Mouse (Mus musculus): ENCODE results near the gene Ndufb2. TPM values are rescaled to one million over a fixed set of nuclear protein-coding genes. Genes with fewer than 3 reads are reported as not detected.

Ndufb2 gene
- polyA plus RNA-seq, 1 experiment from 2014 or later, result 331 TPM

- H3K27ac ChIP-seq (ENCODE audit: low read length), result no peak overlapping the region
- H3K9me3 ChIP-seq (ENCODE audit: low read length), result no peaks in the 10 kb centered on the region
- H3K4me2 ChIP-seq (replicated peaks; ENCODE audit: low read depth, low read length), result peak overlapping the region; percentile 79
- no peak for ATAC-seq (ENCODE audit: low FRiP score, low TSS enrichment)
- H3K36me3 ChIP-seq (ENCODE audit: insufficient read depth, low read length), result peaks cover 5% of the 10 kb centered on the region; the same call in 1 of the 2 replicates
- no peaks in the 10 kb centered on the region for H3K27me3 ChIP-seq (ENCODE audit: insufficient read depth, low read length)
- WGBS, result 71% methylated on average over 7 of the region's 7 CpGs
- H3K4me3 ChIP-seq (ENCODE audit: low read length), result peak overlapping the region; percentile 84
- H3K9ac ChIP-seq (replicated peaks; ENCODE audit: low read length), result peak overlapping the region; percentile 87
- H3K4me1 ChIP-seq (ENCODE audit: insufficient read depth, low read length), result peaks cover 10% of the 10 kb centered on the region
These were observed 17.4 kb upstream of the Ndufb2 start for GRCm38 (mm10) chr6:39574951-39575350.

GRCm38 (mm10) chr6:39579552-39579951, 12.8 kb upstream of the Ndufb2 start:
- no peak overlapping the region for H3K9ac ChIP-seq (replicated peaks; ENCODE audit: low read length)
- H3K27ac ChIP-seq (ENCODE audit: low read length), result no peak overlapping the region
- no peaks in the 10 kb centered on the region for H3K9me3 ChIP-seq (ENCODE audit: low read length)
- H3K4me1 ChIP-seq (ENCODE audit: insufficient read depth, low read length), result peaks cover 5% of the 10 kb centered on the region
- 75% methylated on average over 7 of the region's 7 CpGs for WGBS
- no peak overlapping the region for H3K4me2 ChIP-seq (replicated peaks; ENCODE audit: low read depth, low read length)
- ATAC-seq (ENCODE audit: low FRiP score, low TSS enrichment), result no peak
- peaks cover 19% of the 10 kb centered on the region for H3K36me3 ChIP-seq (ENCODE audit: insufficient read depth, low read length)
- no peaks in the 10 kb centered on the region for H3K27me3 ChIP-seq (ENCODE audit: insufficient read depth, low read length)
- H3K4me3 ChIP-seq (ENCODE audit: low read length), result no peak overlapping the region

- H3K27ac ChIP-seq (ENCODE audit: low read length), result no peak overlapping the region
- H3K4me1 ChIP-seq (ENCODE audit: insufficient read depth, low read length), result no peaks in the 10 kb centered on the region
- 95% methylated on average over 2 of the region's 2 CpGs for WGBS
- no peak overlapping the region for H3K4me3 ChIP-seq (ENCODE audit: low read length)
- no peak for ATAC-seq (ENCODE audit: low FRiP score, low TSS enrichment)
- no peak overlapping the region for H3K4me2 ChIP-seq (replicated peaks; ENCODE audit: low read depth, low read length)
- H3K9ac ChIP-seq (replicated peaks; ENCODE audit: low read length), result no peak overlapping the region
- no peaks in the 10 kb centered on the region for H3K27me3 ChIP-seq (ENCODE audit: insufficient read depth, low read length)
- H3K36me3 ChIP-seq (ENCODE audit: insufficient read depth, low read length), result peaks cover 22% of the 10 kb centered on the region
- H3K9me3 ChIP-seq (ENCODE audit: low read length), result no peaks in the 10 kb centered on the region
These were observed 11.8 kb upstream of the Ndufb2 start for GRCm38 (mm10) chr6:39580558-39580957.

- Histone ChIP-seq H3K4me2 (replicated peaks; ENCODE audit: low read depth, low read length) (no peak overlapping the region), H3K36me3 (ENCODE audit: insufficient read depth, low read length) (peaks cover 22% of the 10 kb centered on the region), H3K4me1 (ENCODE audit: insufficient read depth, low read length) (no peaks in the 10 kb centered on the region), H3K4me3 (ENCODE audit: low read length) (no peak overlapping the region), H3K9me3 (ENCODE audit: low read length) (no peaks in the 10 kb centered on the region), H3K27ac (ENCODE audit: low read length) (no peak overlapping the region), H3K27me3 (ENCODE audit: insufficient read depth, low read length) (no peaks in the 10 kb centered on the region), H3K9ac (replicated peaks; ENCODE audit: low read length) (no peak overlapping the region)
- 82% methylated on average over 7 of the region's 7 CpGs for WGBS
- ATAC-seq (ENCODE audit: low FRiP score, low TSS enrichment), result no peak
These were observed 11.1 kb upstream of the Ndufb2 start for GRCm38 (mm10) chr6:39581087-39581784.

- H3K27me3 ChIP-seq (ENCODE audit: insufficient read depth, low read length), result no peaks in the 10 kb centered on the region
- WGBS, result 92% methylated on average over 6 of the region's 6 CpGs
- H3K9ac ChIP-seq (replicated peaks; ENCODE audit: low read length), result no peak within 1 kb of the TSS
- H3K27ac ChIP-seq (ENCODE audit: low read length), result no peak within 1 kb of the TSS
- H3K9me3 ChIP-seq (ENCODE audit: low read length), result no peaks in the 10 kb centered on the region
- no peak for ATAC-seq (ENCODE audit: low FRiP score, low TSS enrichment)
- no peak within 1 kb of the TSS for H3K4me2 ChIP-seq (replicated peaks; ENCODE audit: low read depth, low read length)
- no peaks in the 10 kb centered on the region for H3K4me1 ChIP-seq (ENCODE audit: insufficient read depth, low read length)
- H3K36me3 ChIP-seq (ENCODE audit: insufficient read depth, low read length), result peaks cover 21% of the 10 kb centered on the region
- no peak within 1 kb of the TSS for H3K4me3 ChIP-seq (ENCODE audit: low read length)
These were observed 6.9 kb upstream of the Ndufb2 start, which contains the start of gene Gm42420 for GRCm38 (mm10) chr6:39585517-39585916. Gm42420 (plus strand) TSS chr6:39585753.

GRCm38 (mm10) chr6:39591481-39591880, 893 bp upstream of the Ndufb2 start:
- Histone ChIP-seq H3K4me2 (replicated peaks; ENCODE audit: low read depth, low read length) (0 out of 2 replicates have a peak overlapping the region, but pooled peaks have one; percentile 79), H3K4me1 (ENCODE audit: insufficient read depth, low read length) (peaks cover 10% of the 10 kb centered on the region), H3K36me3 (ENCODE audit: insufficient read depth, low read length) (peaks cover 7% of the 10 kb centered on the region), H3K27ac (ENCODE audit: low read length) (no peak overlapping the region), H3K9ac (replicated peaks; ENCODE audit: low read length) (no peak overlapping the region), H3K9me3 (ENCODE audit: low read length) (no peaks in the 10 kb centered on the region), H3K4me3 (ENCODE audit: low read length) (no peak overlapping the region), H3K27me3 (ENCODE audit: insufficient read depth, low read length) (no peaks in the 10 kb centered on the region)
- ATAC-seq (ENCODE audit: low FRiP score, low TSS enrichment), result no peak
- 94% methylated on average over 4 of the region's 4 CpGs for WGBS

GRCm38 (mm10) chr6:39600851-39601250, 8.5 kb downstream of the Ndufb2 start:
- Histone ChIP-seq H3K9ac (replicated peaks; ENCODE audit: low read length) (no peak overlapping the region), H3K4me3 (ENCODE audit: low read length) (no peak overlapping the region), H3K27me3 (ENCODE audit: insufficient read depth, low read length) (no peaks in the 10 kb centered on the region), H3K4me2 (replicated peaks; ENCODE audit: low read depth, low read length) (no peak overlapping the region), H3K27ac (ENCODE audit: low read length) (no peak overlapping the region), H3K9me3 (ENCODE audit: low read length) (no peaks in the 10 kb centered on the region), H3K36me3 (ENCODE audit: insufficient read depth, low read length) (peaks cover 49% of the 10 kb centered on the region), H3K4me1 (ENCODE audit: insufficient read depth, low read length) (no peaks in the 10 kb centered on the region)
- no peak for ATAC-seq (ENCODE audit: low FRiP score, low TSS enrichment)
- WGBS, result 96% methylated on average over 3 of the region's 3 CpGs

- Histone ChIP-seq H3K4me3 (ENCODE audit: low read length) (no peak overlapping the region), H3K27me3 (ENCODE audit: insufficient read depth, low read length) (no peaks in the 10 kb centered on the region), H3K36me3 (ENCODE audit: insufficient read depth, low read length) (peaks cover 46% of the 10 kb centered on the region), H3K4me1 (ENCODE audit: insufficient read depth, low read length) (0 out of 2 replicates have a peak, but pooled peaks cover under 1% of the 10 kb centered on the region), H3K9me3 (ENCODE audit: low read length) (no peaks in the 10 kb centered on the region), H3K27ac (ENCODE audit: low read length) (no peak overlapping the region), H3K9ac (replicated peaks; ENCODE audit: low read length) (no peak overlapping the region), H3K4me2 (replicated peaks; ENCODE audit: low read depth, low read length) (no peak overlapping the region)
- ATAC-seq (ENCODE audit: low FRiP score, low TSS enrichment), result no peak
- WGBS, result 94% methylated on average over 3 of the region's 3 CpGs
These were observed 9.5 kb downstream of the Ndufb2 start for GRCm38 (mm10) chr6:39601828-39602227.

GRCm38 (mm10) chr6:39604565-39604964, 12.2 kb downstream of the Ndufb2 start:
- no peak overlapping the region for H3K27ac ChIP-seq (ENCODE audit: low read length)
- no peak overlapping the region for H3K4me3 ChIP-seq (ENCODE audit: low read length)
- WGBS, result 63% methylated on average over 5 of the region's 5 CpGs
- peaks cover 28% of the 10 kb centered on the region for H3K36me3 ChIP-seq (ENCODE audit: insufficient read depth, low read length)
- H3K4me2 ChIP-seq (replicated peaks; ENCODE audit: low read depth, low read length), result no peak overlapping the region
- no peaks in the 10 kb centered on the region for H3K9me3 ChIP-seq (ENCODE audit: low read length)
- no peak overlapping the region for H3K9ac ChIP-seq (replicated peaks; ENCODE audit: low read length)
- H3K27me3 ChIP-seq (ENCODE audit: insufficient read depth, low read length), result no peaks in the 10 kb centered on the region
- ATAC-seq (ENCODE audit: low FRiP score, low TSS enrichment), result no peak
- 0 out of 2 replicates have a peak, but pooled peaks cover 4% of the 10 kb centered on the region for H3K4me1 ChIP-seq (ENCODE audit: insufficient read depth, low read length)

GRCm38 (mm10) chr6:39606056-39606455, 13.7 kb downstream of the Ndufb2 start:
- 0 out of 2 replicates have a peak, but pooled peaks cover 4% of the 10 kb centered on the region for H3K4me1 ChIP-seq (ENCODE audit: insufficient read depth, low read length)
- no peak overlapping the region for H3K9ac ChIP-seq (replicated peaks; ENCODE audit: low read length)
- H3K9me3 ChIP-seq (ENCODE audit: low read length), result no peaks in the 10 kb centered on the region
- no peak overlapping the region for H3K4me2 ChIP-seq (replicated peaks; ENCODE audit: low read depth, low read length)
- ATAC-seq (ENCODE audit: low FRiP score, low TSS enrichment), result no peak
- no peak overlapping the region for H3K27ac ChIP-seq (ENCODE audit: low read length)
- H3K4me3 ChIP-seq (ENCODE audit: low read length), result no peak overlapping the region
- no peaks in the 10 kb centered on the region for H3K27me3 ChIP-seq (ENCODE audit: insufficient read depth, low read length)
- H3K36me3 ChIP-seq (ENCODE audit: insufficient read depth, low read length), result peaks cover 15% of the 10 kb centered on the region; the same call in 1 of the 2 replicates
- WGBS, result 61% methylated on average over 6 of the region's 6 CpGs
